Mouse (Mus musculus) erythroblast, embryonic 14.5 days (primary cell): Measurements from ENCODE around the gene Zbtb46.

Experiments used
- GATA1 ChIP-seq: IDR thresholded peaks from 2 replicates; pipeline ENCODE4 v1.6.1; 2012; ENCODE audit warnings: low read length, inconsistent platforms, mixed read lengths
- TAL1 ChIP-seq: IDR thresholded peaks from 3 replicates; pipeline ENCODE4 v1.6.1; 2012; ENCODE audit warnings: low read length, inconsistent platforms, mixed read lengths

GRCm38 (mm10) chr2:181410760-181411473, 48.3 kb downstream of the Zbtb46 start:
- TF ChIP-seq TAL1 (no peak), GATA1 (no peak)
